12 mouse cellular contexts compared by ENCODE assay signal in genomic region chr7:45259281-45259680, GRCm38 (mm10). TPM values are rescaled to one million over a fixed set of nuclear protein-coding genes. Genes with fewer than 3 reads are reported as not detected.
"Had no signal": no experiment of that assay in that cellular context is flagged by ENCODE, and none has a peak within 500 bp of the region (broad histone marks: within the 10 kb centered on the region; RNA-seq: fewer than 3 reads in every experiment).

No protein-coding gene starts in this region.

- DNase-seq: liver, postnatal 0 days; lung, adult 2 months; lung, postnatal 14 days; lung, postnatal 36 days; right cerebral cortex, postnatal 14 days; thymus, adult 2 months; thymus, postnatal 25 days; thymus, postnatal 4 days had no signal

RNA-seq across cellular contexts. Expression of gene Slc6a21, which starts 18.0 kb away (rescaled TPM):
- total RNA-seq: megakaryocyte progenitor cell, adult 5-6 weeks; midbrain, postnatal 0 days; monocyte, adult 5-6 weeks; neutrophil, adult 5-6 weeks had no signal

RNA-seq across cellular contexts. Expression of gene Slc6a16, which starts 18.4 kb away (rescaled TPM):
- total RNA-seq: megakaryocyte progenitor cell, adult 5-6 weeks; monocyte, adult 5-6 weeks; neutrophil, adult 5-6 weeks had no signal

RNA-seq across cellular contexts. Expression of gene Tead2, which starts 43.7 kb away (rescaled TPM):
- total RNA-seq: megakaryocyte progenitor cell, adult 5-6 weeks; neutrophil, adult 5-6 weeks had no signal
